Mouse (Mus musculus) urinary bladder, postnatal 36 days (tissue): ENCODE data around the gene Sertad2.

Experiments
- DNase-seq, 2 experiments: peaks; one replicate each; pipeline ENCODE4 v3.0.0; 2022; ENCODE audit warnings: low spot score in 2 of 2, mixed read lengths in 1 of 2

The Sertad2 gene

DNA sequence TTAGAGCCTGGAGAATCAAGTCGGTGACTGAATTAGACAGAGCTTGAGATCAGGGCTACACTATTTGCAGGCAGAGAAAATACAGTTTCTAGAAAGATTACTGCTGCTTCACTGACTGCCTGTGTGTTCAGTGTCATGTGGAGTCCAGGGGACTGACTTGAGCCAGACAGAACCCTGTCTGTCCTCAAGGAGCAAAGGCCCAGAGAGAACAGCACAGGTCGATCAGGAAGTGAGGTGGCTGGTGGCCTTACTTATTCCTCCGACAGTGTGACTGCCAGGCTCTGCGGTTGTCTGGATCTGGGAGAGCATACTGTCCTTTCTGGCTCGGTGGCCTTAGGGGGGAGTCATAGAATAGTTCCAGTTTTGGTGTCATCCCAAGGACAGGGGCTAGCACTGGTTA lies 137.7 kb downstream of the Sertad2 start:
- DNase-seq, result no peak

DNA sequence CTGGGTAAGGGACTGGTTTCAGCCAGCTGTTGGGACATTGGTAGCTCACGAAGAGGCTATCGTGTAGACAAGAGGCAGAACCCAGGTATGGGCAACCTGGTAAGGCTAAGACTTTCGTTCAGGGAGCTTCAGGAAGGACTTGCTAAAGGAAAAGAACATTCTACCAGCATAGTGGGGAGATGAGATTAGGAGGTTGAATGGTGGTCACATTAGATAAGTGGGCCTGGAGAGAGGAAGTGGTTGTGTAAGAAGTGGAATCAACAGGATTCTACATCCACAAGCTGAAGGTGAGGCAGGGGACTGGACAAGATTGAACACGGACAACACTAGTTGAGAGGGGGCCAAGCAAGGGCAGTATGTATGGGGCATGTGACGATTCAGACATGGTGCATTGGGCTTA lies 138.6 kb downstream of the Sertad2 start:
- DNase-seq, result no peak

DNA sequence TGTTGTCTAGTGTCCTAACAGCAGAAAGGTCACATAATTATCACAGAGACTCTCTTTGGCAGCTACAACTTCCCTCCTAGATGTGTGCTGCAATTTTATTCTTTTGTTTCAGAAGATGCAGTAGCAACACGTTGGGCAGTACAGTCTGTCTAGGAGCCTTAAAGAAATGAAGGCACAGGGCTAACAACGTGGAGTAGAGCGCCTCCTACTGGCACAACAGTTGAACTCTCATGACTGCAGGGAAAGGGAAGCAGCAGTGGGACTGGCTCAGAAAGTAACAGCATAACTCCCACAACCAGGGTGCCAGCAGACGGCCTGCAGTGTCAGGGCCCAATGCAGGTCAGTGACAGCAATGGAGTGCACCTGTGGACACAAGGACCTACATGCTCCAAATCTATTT lies 147.9 kb downstream of the Sertad2 start:
- DNase-seq, result peak; percentile 16 to 60
